In genomic region chr17:35052271-35052798, GRCm38 (mm10) we compare ENCODE assay signal across 8 mouse cellular contexts. TPM values are rescaled to one million over a fixed set of nuclear protein-coding genes. Genes with fewer than 3 reads are reported as not detected.
DNase-seq lines count a peak whose midpoint lies in the region; ATAC-seq and TF ChIP-seq lines count a peak whose summit lies in the region.

No protein-coding gene starts in this region.

- H3K4me1 ChIP-seq in kidney, postnatal 0 days (replicated peaks; ENCODE audit: insufficient read depth, low read length), result peaks cover 19% of the 10 kb centered on the region
- peaks cover 2% of the 10 kb centered on the region for H3K4me1 ChIP-seq in embryonic facial prominence, embryonic 11.5 days (ENCODE audit: control insufficient read depth, insufficient read depth, low read length)
- H3K4me1 ChIP-seq in intestine, embryonic 14.5 days (replicated peaks; ENCODE audit: control insufficient read depth, insufficient read depth, low read length), result peaks cover 35% of the 10 kb centered on the region
- H3K4me1 ChIP-seq in neural tube, embryonic 12.5 days, result peaks cover 46% of the 10 kb centered on the region

- H3K9me3 ChIP-seq in kidney, postnatal 0 days (replicated peaks; ENCODE audit: low read length), result no peaks in the 10 kb centered on the region
- no peaks in the 10 kb centered on the region for H3K9me3 ChIP-seq in embryonic facial prominence, embryonic 11.5 days (replicated peaks; ENCODE audit: control insufficient read depth, low read length)
- H3K9me3 ChIP-seq in intestine, embryonic 14.5 days (ENCODE audit: control insufficient read depth, low read length), result no peaks in the 10 kb centered on the region
- H3K9me3 ChIP-seq in neural tube, embryonic 12.5 days, result no peaks in the 10 kb centered on the region

- peaks cover 37% of the 10 kb centered on the region for H3K36me3 ChIP-seq in kidney, postnatal 0 days (ENCODE audit: insufficient read depth, low read length)
- peaks cover 8% of the 10 kb centered on the region for H3K36me3 ChIP-seq in embryonic facial prominence, embryonic 11.5 days (replicated peaks; ENCODE audit: control insufficient read depth, insufficient read depth, low read depth, low read length)
- H3K36me3 ChIP-seq in intestine, embryonic 14.5 days (ENCODE audit: control insufficient read depth, insufficient read depth, low read length), result peaks cover 50% of the 10 kb centered on the region
- H3K36me3 ChIP-seq in neural tube, embryonic 12.5 days, result peaks cover 35% of the 10 kb centered on the region

- peak overlapping the region; percentile 36; the same call in 1 of the 2 replicates for H3K9ac ChIP-seq in kidney, postnatal 0 days (ENCODE audit: low read depth, low read length)
- H3K9ac ChIP-seq in embryonic facial prominence, embryonic 11.5 days (replicated peaks; ENCODE audit: low read length), result peak overlapping the region; percentile 93
- H3K9ac ChIP-seq in intestine, embryonic 14.5 days (ENCODE audit: low read length), result peak overlapping the region; percentile 60
- H3K9ac ChIP-seq in neural tube, embryonic 12.5 days, result peak overlapping the region; percentile 80

- WGBS in kidney, postnatal 0 days, result 70% methylated on average over 12 of the region's 12 CpGs
- WGBS in embryonic facial prominence, embryonic 11.5 days, result 80% methylated on average over 12 of the region's 12 CpGs
- 75% methylated on average over 12 of the region's 12 CpGs for WGBS in intestine, embryonic 14.5 days
- WGBS in neural tube, embryonic 12.5 days, result 84% methylated on average over 12 of the region's 12 CpGs

- H3K27ac ChIP-seq in kidney, postnatal 0 days, result peak overlapping the region; percentile 98
- peak overlapping the region; percentile 97 for H3K27ac ChIP-seq in embryonic facial prominence, embryonic 11.5 days (replicated peaks; ENCODE audit: low read depth, low read length)
- H3K27ac ChIP-seq in intestine, embryonic 14.5 days (ENCODE audit: low read depth), result peak overlapping the region; percentile 96
- peak overlapping the region; percentile 83 for H3K27ac ChIP-seq in neural tube, embryonic 12.5 days

- H3K4me2 ChIP-seq in kidney, postnatal 0 days (ENCODE audit: low read length), result peak overlapping the region; percentile 81
- peak overlapping the region; percentile 89; the same call in 1 of the 2 replicates for H3K4me2 ChIP-seq in embryonic facial prominence, embryonic 11.5 days (ENCODE audit: low read depth, low read length)
- peak overlapping the region; percentile 98 for H3K4me2 ChIP-seq in intestine, embryonic 14.5 days (ENCODE audit: low read length)
- peak overlapping the region; percentile 82 for H3K4me2 ChIP-seq in neural tube, embryonic 12.5 days (replicated peaks)

- TF ChIP-seq CTCF in kidney, postnatal 0 days (IDR thresholded peaks at IDR 0.05; ENCODE audit: low read depth), result no peak

- peak overlapping the region; percentile 50; the same call in 1 of the 2 replicates for H3K4me3 ChIP-seq in kidney, postnatal 0 days (replicated peaks; ENCODE audit: low read depth, low read length)
- H3K4me3 ChIP-seq in embryonic facial prominence, embryonic 11.5 days (ENCODE audit: low read depth, low read length), result peak overlapping the region; percentile 71
- peak overlapping the region; percentile 71 for H3K4me3 ChIP-seq in intestine, embryonic 14.5 days (ENCODE audit: low read depth, low read length)
- H3K4me3 ChIP-seq in neural tube, embryonic 12.5 days, result peak overlapping the region; percentile 42

- DNase-seq in kidney, postnatal 0 days (ENCODE audit: low spot score), result no peak
- DNase-seq in kidney, postnatal 36 days, result no peak
- DNase-seq in embryonic facial prominence, embryonic 11.5 days (ENCODE audit: low spot score), result no peak
- DNase-seq in intestine, embryonic 14.5 days (ENCODE audit: low spot score), result no peak
- no peak for DNase-seq in spleen, postnatal 4 days (ENCODE audit: low spot score in 2 of 2)
- DNase-seq in testis, postnatal 10 days (ENCODE audit: low spot score), result no peak

- no peaks in the 10 kb centered on the region for H3K27me3 ChIP-seq in kidney, postnatal 0 days (ENCODE audit: insufficient read depth, low read length)
- H3K27me3 ChIP-seq in embryonic facial prominence, embryonic 11.5 days (ENCODE audit: control insufficient read depth, insufficient read depth, low read length), result no peaks in the 10 kb centered on the region
- no peaks in the 10 kb centered on the region for H3K27me3 ChIP-seq in intestine, embryonic 14.5 days (replicated peaks; ENCODE audit: control insufficient read depth, insufficient read depth, low read length)
- H3K27me3 ChIP-seq in neural tube, embryonic 12.5 days (replicated peaks), result no peaks in the 10 kb centered on the region

- no peak for ATAC-seq in kidney, postnatal 0 days (replicated peaks; ENCODE audit: low FRiP score, low read depth)
- no peak for ATAC-seq in embryonic facial prominence, embryonic 11.5 days (replicated peaks; ENCODE audit: insufficient number of reproducible peaks, low FRiP score, low TSS enrichment, low read depth)
- no peak for ATAC-seq in intestine, embryonic 14.5 days (replicated peaks; ENCODE audit: low FRiP score, low TSS enrichment, low read depth)
- ATAC-seq in neural tube, embryonic 12.5 days (ENCODE audit: low FRiP score, low read depth), result no peak
- ATAC-seq in megakaryocyte-erythroid progenitor cell, adult 5-6 weeks (replicated peaks; ENCODE audit: low FRiP score, low TSS enrichment, poor library complexity, severe bottlenecking), result no peak

RNA-seq across cellular contexts. Expression of gene Clic1, which starts 2.6 kb away (rescaled TPM):
- polyA plus RNA-seq in kidney, postnatal 0 days (2015; fragmentation: Nextera tagmentation; extraction: Ambion mirVana), result 266 and 282 TPM in 2 replicates
- 73.9 and 84.2 TPM in 2 replicates for polyA plus RNA-seq in embryonic facial prominence, embryonic 11.5 days (2014; fragmentation: Nextera tagmentation; extraction: Ambion mirVana)
- 113 and 141 TPM in 2 replicates for polyA plus RNA-seq in intestine, embryonic 14.5 days (2014; fragmentation: Nextera tagmentation; extraction: Ambion mirVana)
- 169 and 178 TPM in 2 replicates for polyA plus RNA-seq in neural tube, embryonic 12.5 days (2016; fragmentation: Nextera tagmentation; extraction: Ambion mirVana)
- 126 and 137 TPM in 2 replicates for total RNA-seq in megakaryocyte-erythroid progenitor cell, adult 5-6 weeks (2014; fragmentation: Nextera tagmentation)
- 137 and 183 TPM in 2 replicates for total RNA-seq in megakaryocyte-erythroid progenitor cell, adult 5-6 weeks (2017)

RNA-seq across cellular contexts. Expression of gene Msh5, which starts 5.8 kb away (rescaled TPM):
- 2.7 and 3.0 TPM in 2 replicates for polyA plus RNA-seq in kidney, postnatal 0 days (2015; fragmentation: Nextera tagmentation; extraction: Ambion mirVana)
- 3.0 and 3.2 TPM in 2 replicates for polyA plus RNA-seq in embryonic facial prominence, embryonic 11.5 days (2014; fragmentation: Nextera tagmentation; extraction: Ambion mirVana)
- polyA plus RNA-seq in intestine, embryonic 14.5 days (2014; fragmentation: Nextera tagmentation; extraction: Ambion mirVana), result 3.6 and 3.9 TPM in 2 replicates
- 3.1 and 4.1 TPM in 2 replicates for polyA plus RNA-seq in neural tube, embryonic 12.5 days (2016; fragmentation: Nextera tagmentation; extraction: Ambion mirVana)
- 10.0 and 10.6 TPM in 2 replicates for total RNA-seq in megakaryocyte-erythroid progenitor cell, adult 5-6 weeks (2014; fragmentation: Nextera tagmentation)
- total RNA-seq in megakaryocyte-erythroid progenitor cell, adult 5-6 weeks (2017), result 2.4 and 3.1 TPM in 2 replicates

RNA-seq across cellular contexts. Expression of gene Ddah2, which starts 6.5 kb away (rescaled TPM):
- 227 and 244 TPM in 2 replicates for polyA plus RNA-seq in kidney, postnatal 0 days (2015; fragmentation: Nextera tagmentation; extraction: Ambion mirVana)
- 543 and 586 TPM in 2 replicates for polyA plus RNA-seq in embryonic facial prominence, embryonic 11.5 days (2014; fragmentation: Nextera tagmentation; extraction: Ambion mirVana)
- polyA plus RNA-seq in intestine, embryonic 14.5 days (2014; fragmentation: Nextera tagmentation; extraction: Ambion mirVana), result 278 and 333 TPM in 2 replicates
- polyA plus RNA-seq in neural tube, embryonic 12.5 days (2016; fragmentation: Nextera tagmentation; extraction: Ambion mirVana), result 564 and 591 TPM in 2 replicates
- 2.7 and 7.6 TPM in 2 replicates for total RNA-seq in megakaryocyte-erythroid progenitor cell, adult 5-6 weeks (2014; fragmentation: Nextera tagmentation)
- total RNA-seq in megakaryocyte-erythroid progenitor cell, adult 5-6 weeks (2017), result 4.6 and 21.4 TPM in 2 replicates

RNA-seq across cellular contexts. Expression of gene Ly6g6c, which starts 12.9 kb away (rescaled TPM):
- polyA plus RNA-seq in kidney, postnatal 0 days (2015; fragmentation: Nextera tagmentation; extraction: Ambion mirVana), result not detected in 2 replicates
- polyA plus RNA-seq in embryonic facial prominence, embryonic 11.5 days (2014; fragmentation: Nextera tagmentation; extraction: Ambion mirVana), result 0.33 TPM in 1 of 2 replicates, not detected in the other
- not detected in 2 replicates for polyA plus RNA-seq in intestine, embryonic 14.5 days (2014; fragmentation: Nextera tagmentation; extraction: Ambion mirVana)
- polyA plus RNA-seq in neural tube, embryonic 12.5 days (2016; fragmentation: Nextera tagmentation; extraction: Ambion mirVana), result not detected in 2 replicates
- total RNA-seq in megakaryocyte-erythroid progenitor cell, adult 5-6 weeks (2014; fragmentation: Nextera tagmentation), result not detected in 2 replicates
- not detected in 2 replicates for total RNA-seq in megakaryocyte-erythroid progenitor cell, adult 5-6 weeks (2017)

RNA-seq across cellular contexts. Expression of gene Mpig6b, which starts 13.6 kb away (rescaled TPM):
- 0.36 and 0.45 TPM in 2 replicates for polyA plus RNA-seq in kidney, postnatal 0 days (2015; fragmentation: Nextera tagmentation; extraction: Ambion mirVana)
- 0.74 and 1.2 TPM in 2 replicates for polyA plus RNA-seq in embryonic facial prominence, embryonic 11.5 days (2014; fragmentation: Nextera tagmentation; extraction: Ambion mirVana)
- 0.55 and 0.81 TPM in 2 replicates for polyA plus RNA-seq in intestine, embryonic 14.5 days (2014; fragmentation: Nextera tagmentation; extraction: Ambion mirVana)
- polyA plus RNA-seq in neural tube, embryonic 12.5 days (2016; fragmentation: Nextera tagmentation; extraction: Ambion mirVana), result 0.81 and 0.88 TPM in 2 replicates
- 0.32 TPM in 1 of 2 replicates, not detected in the other for total RNA-seq in megakaryocyte-erythroid progenitor cell, adult 5-6 weeks (2014; fragmentation: Nextera tagmentation)
- total RNA-seq in megakaryocyte-erythroid progenitor cell, adult 5-6 weeks (2017), result not detected in 2 replicates

Comparison
In these comparisons a context has a peak if more than half of its experiments do, and no peak if none do; other contexts are left out.
1. H3K9ac ChIP-seq: peak in every context shown above with its lines; median percentile 93 in embryonic facial prominence, embryonic 11.5 days; 80 in neural tube, embryonic 12.5 days; 60 in intestine, embryonic 14.5 days; 36 in kidney, postnatal 0 days.